10 mouse cellular contexts compared by ENCODE assay signal in the genomic region with DNA sequence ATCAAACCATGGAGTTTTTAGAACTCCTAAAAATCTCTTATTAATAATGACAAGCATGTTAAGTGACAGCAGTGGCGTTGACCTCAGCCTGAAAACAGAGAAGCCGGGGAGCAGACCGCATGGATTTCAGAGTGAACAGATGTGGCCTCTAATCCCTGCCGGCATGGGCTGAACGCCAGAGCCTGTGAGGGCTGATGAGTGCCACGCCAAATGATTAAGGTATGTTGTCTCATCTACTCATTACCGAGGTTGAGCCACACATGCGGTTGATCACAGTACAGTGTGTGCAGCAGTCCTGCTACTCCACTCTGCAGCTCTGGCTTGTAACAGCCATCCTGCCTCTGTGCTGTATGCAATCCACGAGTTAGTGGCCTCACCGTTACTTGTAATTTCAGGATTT.
DNase-seq lines count a peak whose midpoint lies in the region; ATAC-seq lines count a peak whose summit lies in the region.
"Had no signal": no experiment of that assay in that cellular context is flagged by ENCODE, and none has a peak within 500 bp of the region (broad histone marks: within the 10 kb centered on the region; RNA-seq: fewer than 3 reads in every experiment).

No protein-coding gene starts in this region.

- H3K4me2 ChIP-seq in embryonic facial prominence, embryonic 15.5 days (replicated peaks), result no peak overlapping the region
- no peak overlapping the region for H3K4me2 ChIP-seq in midbrain, embryonic 12.5 days (replicated peaks)
- no peak overlapping the region for H3K4me2 ChIP-seq in kidney, embryonic 16.5 days (replicated peaks; ENCODE audit: low read depth, low read length)

- peak; percentile 22 for DNase-seq in gastrocnemius, adult 18-20 months (ENCODE audit: low spot score)
- no peak for DNase-seq in gastrocnemius, postnatal 25 days
- DNase-seq in cerebellum, adult 11-12 months, result peak; percentile 51
- DNase-seq in ovary, postnatal 36 days (ENCODE audit: low spot score), result no peak
- DNase-seq in natural killer cell, adult 2 months (ENCODE audit: low spot score in 2 of 2), result no peak
- DNase-seq: kidney, postnatal 4 days had no signal

- H3K36me3 ChIP-seq in embryonic facial prominence, embryonic 15.5 days, result no peaks in the 10 kb centered on the region
- H3K36me3 ChIP-seq in midbrain, embryonic 12.5 days, result no peaks in the 10 kb centered on the region
- no peaks in the 10 kb centered on the region for H3K36me3 ChIP-seq in kidney, embryonic 16.5 days (ENCODE audit: insufficient read depth, low read length)

- H3K27me3 ChIP-seq in embryonic facial prominence, embryonic 15.5 days, result no peaks in the 10 kb centered on the region
- H3K27me3 ChIP-seq in midbrain, embryonic 12.5 days, result no peaks in the 10 kb centered on the region
- no peaks in the 10 kb centered on the region for H3K27me3 ChIP-seq in kidney, embryonic 16.5 days (ENCODE audit: insufficient read depth, low read length)

- WGBS in embryonic facial prominence, embryonic 15.5 days, result 31% methylated on average over 10 of the region's 10 CpGs
- whole genome bisulfite sequencing in midbrain, embryonic 12.5 days, result 65% methylated on average over 10 of the region's 10 CpGs
- 75% methylated on average over 10 of the region's 10 CpGs for WGBS in kidney, embryonic 16.5 days

- peak; percentile 76 for ATAC-seq in embryonic facial prominence, embryonic 15.5 days (ENCODE audit: insufficient number of reproducible peaks, low FRiP score, low TSS enrichment, low read depth)
- peak; percentile 75 for ATAC-seq in midbrain, embryonic 12.5 days (ENCODE audit: low FRiP score, low read depth)
- no peak for ATAC-seq in kidney, embryonic 16.5 days (ENCODE audit: low FRiP score, low TSS enrichment)

- 0 out of 2 replicates have a peak overlapping the region, but pooled peaks have one; percentile 22 for H3K27ac ChIP-seq in embryonic facial prominence, embryonic 15.5 days (replicated peaks)
- no peak overlapping the region for H3K27ac ChIP-seq in midbrain, embryonic 12.5 days (replicated peaks)
- no peak overlapping the region for H3K27ac ChIP-seq in kidney, embryonic 16.5 days (ENCODE audit: low read length)
- H3K27ac ChIP-seq: liver, embryonic 14.5 days had no signal

- no peak overlapping the region for H3K4me3 ChIP-seq in embryonic facial prominence, embryonic 15.5 days (replicated peaks)
- H3K4me3 ChIP-seq in midbrain, embryonic 12.5 days, result no peak overlapping the region
- H3K4me3 ChIP-seq in kidney, embryonic 16.5 days (ENCODE audit: low read length), result no peak overlapping the region

- no peaks in the 10 kb centered on the region for H3K9me3 ChIP-seq in embryonic facial prominence, embryonic 15.5 days (replicated peaks)
- no peaks in the 10 kb centered on the region for H3K9me3 ChIP-seq in midbrain, embryonic 12.5 days
- H3K9me3 ChIP-seq in kidney, embryonic 16.5 days (ENCODE audit: low read length), result no peaks in the 10 kb centered on the region

- peaks cover 6% of the 10 kb centered on the region for H3K4me1 ChIP-seq in embryonic facial prominence, embryonic 15.5 days
- H3K4me1 ChIP-seq in midbrain, embryonic 12.5 days, result no peaks in the 10 kb centered on the region
- H3K4me1 ChIP-seq in kidney, embryonic 16.5 days (ENCODE audit: insufficient read depth, low read length), result no peaks in the 10 kb centered on the region

- no peak overlapping the region for H3K9ac ChIP-seq in embryonic facial prominence, embryonic 15.5 days
- H3K9ac ChIP-seq in midbrain, embryonic 12.5 days (replicated peaks), result no peak overlapping the region
- H3K9ac ChIP-seq in kidney, embryonic 16.5 days (replicated peaks; ENCODE audit: low read length), result no peak overlapping the region
- H3K9ac ChIP-seq: liver, embryonic 14.5 days had no signal

Comparison
In these comparisons a context has a peak if more than half of its experiments do, and no peak if none do; other contexts are left out.
1. DNase-seq: peak in gastrocnemius, adult 18-20 months (single experiment) and cerebellum, adult 11-12 months (single experiment); none in gastrocnemius, postnatal 25 days (single experiment), ovary, postnatal 36 days (single experiment) and natural killer cell, adult 2 months (0 of 2).